Mouse (Mus musculus): ENCODE data around the gene Il34. TPM values are rescaled to one million over a fixed set of nuclear protein-coding genes. Genes with fewer than 3 reads are reported as not detected.

The Il34 gene
- not detected for polyA plus RNA-seq (2017; shearing (Covaris generic))

GRCm38 (mm10) chr8:110805669-110806068, at the start of gene Il34:
Il34 (minus strand) TSS chr8:110805924.

DNA sequence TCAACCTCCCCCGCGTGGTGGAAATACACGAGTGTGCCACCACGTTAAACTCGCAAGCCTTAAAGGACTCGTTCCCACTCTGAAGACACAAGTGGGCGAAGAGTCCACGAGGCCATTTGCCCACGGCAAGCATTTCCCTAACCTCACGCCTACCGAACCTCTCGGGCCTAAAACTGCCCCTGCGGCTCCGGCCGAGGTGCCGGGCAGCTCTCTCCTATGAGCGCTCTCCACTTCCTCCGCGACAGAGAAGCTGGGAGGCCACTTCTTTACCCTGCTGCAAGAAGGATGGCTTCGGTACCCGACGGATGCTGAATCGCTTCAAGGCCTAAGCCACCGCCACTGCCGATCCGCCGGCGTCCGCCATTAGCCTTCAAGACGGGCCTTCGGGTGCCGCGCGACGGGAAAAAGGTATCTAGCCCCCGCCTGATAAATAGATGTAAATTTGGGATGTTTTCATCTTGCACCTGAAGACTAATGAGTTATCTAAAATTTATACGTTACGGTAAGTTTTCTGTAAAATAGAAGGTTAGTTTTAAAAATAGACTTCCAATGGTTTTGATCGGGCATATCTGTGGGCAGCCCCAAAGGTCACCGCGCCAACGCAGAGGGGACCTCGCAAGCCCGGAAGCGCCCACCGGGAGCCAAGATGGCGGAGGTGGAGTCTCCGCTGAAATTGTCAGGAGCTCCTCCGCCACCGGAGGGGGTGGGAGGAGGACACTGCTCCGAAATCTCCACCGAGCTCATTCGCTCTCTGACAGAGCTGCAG, 40.9 kb upstream of the Il34 start, which contains the start of the genes Cog4 and Sf3b3:
Gene Cog4, plus strand, starts transcription at position 196 of the 766 bp plus-strand sequence.
Gene Sf3b3, minus strand, starts transcription at position 383 of the 766 bp plus-strand sequence.

GRCm38 (mm10) chr8:110720685-110721598, 84.8 kb downstream of the Il34 start, which contains the start of gene Mtss1l:
Mtss1l (plus strand) TSS chr8:110721476.

Other genes with a start within 250 kb of the Il34 start
- gene Vac14, start 187.3 kb downstream of the Il34 start, polyA plus RNA-seq (2017; shearing (Covaris generic)) = 45.6 TPM
- 0.35 TPM for gene Mtss1l, start 84.4 kb downstream of the Il34 start, polyA plus RNA-seq (2017; shearing (Covaris generic))
- gene Cog4, start 40.7 kb upstream of the Il34 start, polyA plus RNA-seq (2017; shearing (Covaris generic)) = 51.9 TPM
- 145 TPM for gene Sf3b3, start 40.9 kb upstream of the Il34 start, polyA plus RNA-seq (2017; shearing (Covaris generic))
- 5.9 TPM for gene Fuk, start 96.6 kb upstream of the Il34 start, polyA plus RNA-seq (2017; shearing (Covaris generic))
- 7.0 TPM for gene St3gal2, start 114.0 kb upstream of the Il34 start, polyA plus RNA-seq (2017; shearing (Covaris generic))
- gene Ddx19a, start 191.9 kb upstream of the Il34 start, polyA plus RNA-seq (2017; shearing (Covaris generic)) = 15.4 TPM
- gene Ddx19b, start 225.8 kb upstream of the Il34 start, polyA plus RNA-seq (2017; shearing (Covaris generic)) = 17.0 TPM
- gene Aars, start 227.2 kb upstream of the Il34 start, polyA plus RNA-seq (2017; shearing (Covaris generic)) = 46.6 TPM